Mouse (Mus musculus) kidney, adult 10 weeks (tissue): ENCODE data around the gene Asb5. TPM values are rescaled to one million over a fixed set of nuclear protein-coding genes. Genes with fewer than 3 reads are reported as not detected.

ENCODE experiments used
- polyA plus RNA-seq: library from polyadenylated mRNA; stranded (reverse); fragments of 350-450 nt; fragmentation: Illumina TruSeq; extraction: RNeasy Lipid Tissue Mini Kit (QIAGEN cat#74804); gene quantifications from one replicate; pipeline ENCODE4 v1.2.3, GENCODE M21; 2014; ENCODE audit warnings: low read depth, low replicate concordance

Asb5 gene
- polyA plus RNA-seq: 1.2 TPM

GRCm38 (mm10) chr8:54529382-54530296 is at the start of gene Asb5, which contains the start of gene Spcs3:
Asb5 (plus strand) TSS chr8:54529580.
Spcs3 (minus strand) TSS chr8:54529998.

GRCm38 (mm10) chr8:54600671-54601251 is 71.4 kb downstream of the Asb5 start, which contains the start of gene Spata4:
Spata4 (plus strand) TSS chr8:54600781.

Other genes with a start within 250 kb of the Asb5 start
- gene Spcs3, start 418 bp downstream of the Asb5 start, polyA plus RNA-seq: 165 TPM
- gene Spata4, start 71.2 kb downstream of the Asb5 start, polyA plus RNA-seq: 0.89 TPM